Mouse (Mus musculus) G1E (cell line): ENCODE data around the gene Cop1.

ENCODE experiments used
- CTCF ChIP-seq: IDR thresholded peaks from 2 replicates; pipeline ENCODE4 v1.5.1; 2012; ENCODE audit warnings: low read depth, low read length, inconsistent platforms, mixed read lengths
- POLR2AphosphoS5 ChIP-seq: IDR thresholded peaks from 2 replicates; pipeline ENCODE4 v1.6.1; 2012; ENCODE audit warnings: low read depth, low read length, inconsistent platforms; ENCODE audit not compliant: insufficient replicate concordance

DNA sequence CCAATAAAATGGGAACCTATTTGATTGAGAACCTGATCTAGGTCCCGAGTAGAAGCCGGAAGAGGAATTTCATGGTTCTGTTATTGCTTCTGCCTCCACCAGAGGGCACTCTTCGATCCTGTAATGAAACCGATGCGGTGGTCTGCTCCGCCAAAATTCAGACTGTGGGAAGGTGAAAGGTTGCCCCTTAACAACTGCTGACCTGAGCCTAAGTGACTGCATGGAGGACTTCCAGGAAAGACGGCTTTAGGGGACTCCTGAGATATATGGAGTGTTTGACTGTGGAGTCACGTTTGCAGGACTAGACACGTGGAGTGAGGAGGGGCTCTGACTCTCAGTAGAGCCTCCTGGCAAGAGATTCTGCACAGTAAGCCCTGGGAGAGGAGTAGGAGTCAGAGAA, 164.4 kb downstream of the Cop1 start:
- TF ChIP-seq CTCF (peak; percentile 46; the same call in 1 of the 2 replicates), POLR2AphosphoS5 (no peak)
